ENCODE assay signal across 8 mouse cellular contexts in genomic region chr7:79313519-79314059, GRCm38 (mm10). TPM values are rescaled to one million over a fixed set of nuclear protein-coding genes. Genes with fewer than 3 reads are reported as not detected.
A peak's percentile ranks its signal among the peaks of the same experiment; 100 is the strongest.
DNase-seq lines count a peak whose midpoint lies in the region; ATAC-seq lines count a peak whose summit lies in the region.

No protein-coding gene starts in this region.

- H3K4me1 ChIP-seq in liver, embryonic 12.5 days, result peaks cover 93% of the 10 kb centered on the region

- H3K9ac ChIP-seq in liver, embryonic 12.5 days, result no peak overlapping the region

- DNase-seq in thymus, postnatal 14 days, result peak; percentile 24
- DNase-seq in thymus, postnatal 36 days, result no peak
- peak; percentile 85 for DNase-seq in yolk sac, embryonic 10.5 days (ENCODE audit: low spot score)
- no peak for DNase-seq in right cerebral cortex, adult 18-20 months
- no peak for DNase-seq in thymus, postnatal 0 days (ENCODE audit: low spot score)
- no peak for DNase-seq in left cerebral cortex, adult 18-20 months (ENCODE audit: low spot score in 2 of 2)

- 20% methylated on average over 12 of the region's 12 CpGs for WGBS in liver, embryonic 12.5 days (ENCODE audit: insufficient replicate concordance)

- no peak overlapping the region for H3K4me3 ChIP-seq in liver, embryonic 12.5 days

- ATAC-seq in erythroid progenitor cell, adult 5-6 weeks (replicated peaks; ENCODE audit: low FRiP score, poor library complexity, severe bottlenecking), result peak; percentile 78
- ATAC-seq in liver, embryonic 12.5 days, result peak; percentile 33; the same call in 1 of the 2 replicates

- no peaks in the 10 kb centered on the region for H3K27me3 ChIP-seq in liver, embryonic 12.5 days (replicated peaks)

- 0 out of 2 replicates have a peak, but pooled peaks cover 7% of the 10 kb centered on the region for H3K36me3 ChIP-seq in liver, embryonic 12.5 days

- H3K4me2 ChIP-seq in liver, embryonic 12.5 days, result peak overlapping the region; percentile 24

- peak overlapping the region; percentile 47 for H3K27ac ChIP-seq in liver, embryonic 12.5 days

- H3K9me3 ChIP-seq in liver, embryonic 12.5 days (replicated peaks), result no peaks in the 10 kb centered on the region

RNA-seq across cellular contexts. Expression of gene Abhd2, which starts 40.6 kb away (rescaled TPM):
- total RNA-seq in erythroid progenitor cell, adult 5-6 weeks (2015; ENCODE audit: low replicate concordance), result 39.0 and 39.6 TPM in 2 replicates
- 21.9 and 27.0 TPM in 2 replicates for total RNA-seq in erythroid progenitor cell, adult 5-6 weeks (2017; ENCODE audit: low replicate concordance)
- polyA plus RNA-seq in liver, embryonic 12.5 days (2016; fragmentation: Nextera tagmentation; extraction: Ambion mirVana), result 9.6 and 10.5 TPM in 2 replicates
- polyA plus RNA-seq in thymus, postnatal 0 days (2015; fragmentation: Nextera tagmentation; extraction: Ambion mirVana), result 14.8 and 15.9 TPM in 2 replicates
- 10 to 100 TPM; 87.3 to 92.1 TPM for total RNA-seq in left cerebral cortex, adult 18-20 months (2021)

Comparison
In these comparisons a context has a peak if more than half of its experiments do, and no peak if none do; other contexts are left out.
1. DNase-seq: peak in thymus, postnatal 14 days (single experiment) and yolk sac, embryonic 10.5 days (single experiment); none in thymus, postnatal 36 days (0 of 2), right cerebral cortex, adult 18-20 months (single experiment), thymus, postnatal 0 days (single experiment) and left cerebral cortex, adult 18-20 months (0 of 2).